Mouse (Mus musculus) MEL (cell line): ENCODE results near the gene Lbx2. TPM values are rescaled to one million over a fixed set of nuclear protein-coding genes. Genes with fewer than 3 reads are reported as not detected.

Source experiments
- DNase-seq: peaks from one replicate; pipeline ENCODE4 v3.0.0; 2011; ENCODE audit warnings: low read depth, low spot score
- H3K27ac ChIP-seq: 2 replicates; pipeline ENCODE4 v1.5.1; 2012; ENCODE audit warnings: low read depth, mild to moderate bottlenecking, control low read depth, low read length, moderate library complexity; ENCODE audit not compliant: control insufficient read depth
- H3K27me3 ChIP-seq, 2 experiments: fragments of 150-350 bp in 1 of 2; sonication (generic) in 1 of 2; 2 replicates each; pipeline ENCODE4 v1.6.1; 2012; ENCODE audit warnings: low read length in 2 of 2, mild to moderate bottlenecking in 2 of 2, improper control_type of control experiment in 1 of 2, moderate library complexity in 1 of 2; ENCODE audit not compliant: insufficient read depth in 2 of 2, control insufficient read depth in 1 of 2
- H3K36me3 ChIP-seq, 2 experiments: 2 replicates each; pipeline ENCODE4 v1.6.1; 2012 to 2014; ENCODE audit warnings: low read length in 2 of 2, improper control_type of control experiment in 1 of 2, inconsistent platforms in 1 of 2, mild to moderate bottlenecking in 1 of 2; ENCODE audit not compliant: insufficient read depth in 2 of 2, control insufficient read depth in 1 of 2
- H3K4me1 ChIP-seq, 2 experiments: fragments of 150-350 bp in 1 of 2; sonication (generic) in 1 of 2; 2 replicates each; pipeline ENCODE4 v1.6.1; 2012; ENCODE audit warnings: low read length in 2 of 2, improper control_type of control experiment in 1 of 2, mild to moderate bottlenecking in 1 of 2; ENCODE audit not compliant: insufficient read depth in 2 of 2, control insufficient read depth in 1 of 2
- H3K4me3 ChIP-seq, 2 experiments: fragments of 150-350 bp in 1 of 2; sonication (generic) in 1 of 2; 2 replicates each; pipeline ENCODE4 v1.5.1; 2012; ENCODE audit warnings: low read depth in 2 of 2, low read length in 2 of 2, mild to moderate bottlenecking in 2 of 2, moderate library complexity in 2 of 2, control low read depth in 1 of 2, improper control_type of control experiment in 1 of 2; ENCODE audit not compliant: control insufficient read depth in 1 of 2, insufficient read depth in 1 of 2
- H3K79me2 ChIP-seq: 2 replicates; pipeline ENCODE4 v1.6.1; 2012; ENCODE audit warnings: mild to moderate bottlenecking, low read length, moderate library complexity; ENCODE audit not compliant: control insufficient read depth, poor library complexity, insufficient read depth
- H3K9ac ChIP-seq: 2 replicates; pipeline ENCODE4 v1.6.1; 2012; ENCODE audit warnings: low read depth, mild to moderate bottlenecking, control low read depth, low read length, moderate library complexity; ENCODE audit not compliant: control insufficient read depth, poor library complexity, severe bottlenecking
- H3K9me3 ChIP-seq: fragments of 150-350 bp; sonication (generic); replicated peaks from 2 replicates; pipeline ENCODE4 v1.6.1; 2012; ENCODE audit warnings: mild to moderate bottlenecking, low read length, improper control_type of control experiment, moderate library complexity; ENCODE audit not compliant: insufficient read depth
- CHD1 ChIP-seq: IDR thresholded peaks from 2 replicates; pipeline ENCODE4 v1.6.1; 2012; ENCODE audit warnings: low read depth, mild to moderate bottlenecking, inconsistent platforms, low read length, improper control_type of control experiment
- CHD2 ChIP-seq: IDR thresholded peaks from 2 replicates; pipeline ENCODE4 v1.6.1; 2011; ENCODE audit warnings: low read length, improper control_type of control experiment
- E2F4 ChIP-seq: IDR thresholded peaks from 2 replicates; pipeline ENCODE4 v1.6.1; 2011; ENCODE audit warnings: low read depth, low read length, improper control_type of control experiment, borderline replicate concordance
- ELF1 ChIP-seq: IDR thresholded peaks from 2 replicates; pipeline ENCODE4 v1.6.1; 2014; ENCODE audit warnings: low read depth, mild to moderate bottlenecking, inconsistent platforms, low read length, improper control_type of control experiment, moderate library complexity
- EP300 ChIP-seq, 2 experiments: IDR thresholded peaks; 2 replicates each; pipeline ENCODE4 v1.6.1; 2011; ENCODE audit warnings: improper control_type of control experiment in 2 of 2, low read length in 2 of 2, low read depth in 1 of 2, mild to moderate bottlenecking in 1 of 2
- HCFC1 ChIP-seq: IDR thresholded peaks from 2 replicates; pipeline ENCODE4 v1.6.1; 2012; ENCODE audit warnings: low read depth, mild to moderate bottlenecking, inconsistent platforms, low read length, improper control_type of control experiment, moderate library complexity
- JUND ChIP-seq: IDR thresholded peaks from 2 replicates; pipeline ENCODE4 v1.6.1; 2011; ENCODE audit warnings: low read depth, mild to moderate bottlenecking, improper control_type of control experiment, low read length
- KAT2A ChIP-seq: conservative IDR thresholded peaks from 2 replicates; pipeline ENCODE4 v1.6.1; 2012; ENCODE audit warnings: low read depth, low read length, improper control_type of control experiment, inconsistent platforms
- MAZ ChIP-seq: IDR thresholded peaks from 2 replicates; pipeline ENCODE4 v1.6.1; 2012; ENCODE audit warnings: low read depth, mild to moderate bottlenecking, inconsistent platforms, low read length, improper control_type of control experiment
- MYB ChIP-seq: IDR thresholded peaks from 2 replicates; pipeline ENCODE4 v1.6.1; 2011; ENCODE audit warnings: mild to moderate bottlenecking, low read depth, low read length, improper control_type of control experiment
- NRF1 ChIP-seq: IDR thresholded peaks from 2 replicates; pipeline ENCODE4 v1.6.1; 2014; ENCODE audit warnings: low read depth, mild to moderate bottlenecking, inconsistent platforms, low read length, improper control_type of control experiment, moderate library complexity; ENCODE audit not compliant: poor library complexity, insufficient read depth, severe bottlenecking
- POLR2A ChIP-seq, 2 experiments: IDR thresholded peaks; 2 replicates each; pipeline ENCODE4 v1.6.1; 2011 to 2012; ENCODE audit warnings: low read length in 2 of 2, mild to moderate bottlenecking in 2 of 2, control low read depth in 1 of 2, improper control_type of control experiment in 1 of 2, low read depth in 1 of 2, moderate library complexity in 1 of 2; ENCODE audit not compliant: control insufficient read depth in 1 of 2, insufficient read depth in 1 of 2, poor library complexity in 1 of 2
- POLR2AphosphoS5 ChIP-seq: IDR thresholded peaks from 2 replicates; pipeline ENCODE4 v1.6.1; 2012; ENCODE audit warnings: low read depth, borderline replicate concordance, mild to moderate bottlenecking, inconsistent platforms, low read length, moderate library complexity, mixed read lengths
- RAD21 ChIP-seq: IDR thresholded peaks from 2 replicates; pipeline ENCODE4 v1.6.1; 2011; ENCODE audit warnings: mild to moderate bottlenecking, low read depth, low read length, improper control_type of control experiment
- TCF12 ChIP-seq: IDR thresholded peaks from 2 replicates; pipeline ENCODE4 v1.6.1; 2014; ENCODE audit warnings: low read depth, mild to moderate bottlenecking, inconsistent platforms, low read length, improper control_type of control experiment, moderate library complexity
- USF2 ChIP-seq, 2 experiments: IDR thresholded peaks; 2 replicates each; pipeline ENCODE4 v1.6.1; 2011 to 2012; ENCODE audit warnings: improper control_type of control experiment in 2 of 2, low read length in 2 of 2, borderline replicate concordance in 1 of 2, inconsistent platforms in 1 of 2, low read depth in 1 of 2, mild to moderate bottlenecking in 1 of 2; ENCODE audit not compliant: insufficient read depth in 1 of 2
- ZKSCAN1 ChIP-seq: IDR thresholded peaks from 2 replicates; pipeline ENCODE4 v1.6.1; 2012; ENCODE audit warnings: low read depth, mild to moderate bottlenecking, inconsistent platforms, low read length, improper control_type of control experiment, moderate library complexity
- ZNF384 ChIP-seq: IDR thresholded peaks from 2 replicates; pipeline ENCODE4 v1.6.1; 2012; ENCODE audit warnings: low read depth, mild to moderate bottlenecking, inconsistent platforms, low read length, improper control_type of control experiment
- polyA plus RNA-seq, 2 experiments: library from polyadenylated mRNA; stranded (reverse) in 1 of 2; unstranded in 1 of 2; fragments of >175 nt in 1 of 2; fragments of >200 nt in 1 of 2; gene quantifications; 2 replicates each; pipeline versions ENCODE4 v1.2.1 to v1.2.4; 2012; ENCODE audit warnings: low replicate concordance in 2 of 2, low read depth in 1 of 2; ENCODE audit not compliant: insufficient read length in 2 of 2, insufficient read depth in 1 of 2, missing spikeins in 1 of 2
- total RNA-seq: library from RNA; depleted of rRNA; stranded (reverse); fragments of 300-350 nt; gene quantifications from 2 replicates; pipeline ENCODE4 v1.2.3, GENCODE M21; 2012

Gene Lbx2
- total and polyA plus RNA-seq, 3 experiments = 0.58 to 0.85 TPM; not detected in 1

GRCm38 (mm10) chr6:83040601-83041000 is 45.6 kb upstream of the Lbx2 start:
- Histone ChIP-seq H3K4me3 (no peak overlapping the region), H3K79me2 (no peaks in the 10 kb centered on the region), H3K36me3 (peaks cover 0 to 2% of the 10 kb centered on the region in 2 experiments; a peak in 1 of 4 replicates), H3K27ac (no peak overlapping the region), H3K9ac (no peak overlapping the region), H3K9me3 (no peaks in the 10 kb centered on the region), H3K4me1 (peaks cover 0 to 4% of the 10 kb centered on the region in 2 experiments; a peak in 2 of 4 replicates), H3K27me3 (no peaks in the 10 kb centered on the region; a peak in 1 of 4 replicates)
- no peak for DNase-seq
- TF ChIP-seq CHD2 = no peak
- no peak for TF ChIP-seq TCF12
- no peak for TF ChIP-seq RAD21
- no peak for TF ChIP-seq MYB
- no peak for TF ChIP-seq MAZ
- no peak for TF ChIP-seq ZNF384
- TF ChIP-seq HCFC1 = no peak
- no peak for TF ChIP-seq E2F4
- TF ChIP-seq NRF1 = no peak
- no peak for TF ChIP-seq ZKSCAN1
- TF ChIP-seq POLR2A (IDR thresholded peaks at IDR 0.05; ENCODE audit: control insufficient read depth in 1 of 2, insufficient read depth in 1 of 2, low read depth in 1 of 2, low read length in 2 of 2, poor library complexity in 1 of 2) = no peak
- no peak for TF ChIP-seq POLR2AphosphoS5
- no peak for TF ChIP-seq USF2 (IDR thresholded peaks at IDR 0.05; ENCODE audit: borderline replicate concordance in 1 of 2, insufficient read depth in 1 of 2, low read depth in 1 of 2, low read length in 2 of 2)
- TF ChIP-seq KAT2A = no peak
- TF ChIP-seq ELF1 = no peak
- TF ChIP-seq EP300 (IDR thresholded peaks at IDR 0.05; ENCODE audit: low read depth in 1 of 2, low read length in 2 of 2) = no peak

GRCm38 (mm10) chr6:83043561-83043960 is 42.6 kb upstream of the Lbx2 start:
- no peaks in the 10 kb centered on the region for H3K9me3 ChIP-seq
- H3K27ac ChIP-seq = no peak overlapping the region
- H3K4me3 ChIP-seq = no peak overlapping the region
- DNase-seq = no peak
- no peak for TF ChIP-seq CHD1
- no peak for TF ChIP-seq RAD21
- TF ChIP-seq POLR2AphosphoS5 = no peak
- TF ChIP-seq JUND = no peak
- TF ChIP-seq, all 39 proteins: peak for 0
- H3K27me3 ChIP-seq = no peaks in the 10 kb centered on the region
- H3K36me3 ChIP-seq = peaks cover 0 to 2% of the 10 kb centered on the region in 2 experiments; a peak in 1 of 4 replicates
- 0 out of 4 replicates have a peak, but pooled peaks cover 0 to 3% of the 10 kb centered on the region in 2 experiments for H3K4me1 ChIP-seq
- H3K79me2 ChIP-seq = no peaks in the 10 kb centered on the region
- no peak overlapping the region for H3K9ac ChIP-seq
